Mouse (Mus musculus) kidney, embryonic 14.5 days (tissue): Measurements from ENCODE around the gene Efna2. TPM values are rescaled to one million over a fixed set of nuclear protein-coding genes. Genes with fewer than 3 reads are reported as not detected.
A peak's percentile ranks its signal among the peaks of the same experiment; 100 is the strongest.

Source experiments
- ATAC-seq: fragments of 200-750 bp; cut with Nextera tagmentation; 2 replicates; pipeline ENCODE4 v1.8.0; 2017; ENCODE audit warnings: moderate number of reproducible peaks, mild to moderate bottlenecking, moderate TSS enrichment, moderate library complexity; ENCODE audit not compliant: low FRiP score, low TSS enrichment
- H3K27ac ChIP-seq: fragments of 300-500 bp; sonication (generic); 2 replicates; pipeline ENCODE4 v1.5.1; 2014; ENCODE audit warnings: low read depth, mild to moderate bottlenecking, low read length, moderate library complexity, mixed read lengths
- H3K27me3 ChIP-seq: fragments of 300-500 bp; sonication (generic); 2 replicates; pipeline ENCODE4 v1.6.1; 2014; ENCODE audit warnings: mild to moderate bottlenecking, low read length; ENCODE audit not compliant: control insufficient read depth, insufficient read depth
- H3K36me3 ChIP-seq: fragments of 300-500 bp; sonication (generic); 2 replicates; pipeline ENCODE4 v1.6.1; 2014; ENCODE audit warnings: low read length, mixed read lengths; ENCODE audit not compliant: control insufficient read depth, insufficient read depth
- H3K4me1 ChIP-seq: fragments of 300-500 bp; sonication (generic); 2 replicates; pipeline ENCODE4 v1.6.1; 2014; ENCODE audit warnings: low read length, mixed read lengths; ENCODE audit not compliant: control insufficient read depth, insufficient read depth
- H3K4me2 ChIP-seq: fragments of 300-500 bp; sonication (generic); replicated peaks from 2 replicates; pipeline ENCODE4 v1.6.1; 2014; ENCODE audit warnings: low read depth, mild to moderate bottlenecking, low read length
- H3K4me3 ChIP-seq: fragments of 300-500 bp; sonication (generic); 2 replicates; pipeline ENCODE4 v1.5.1; 2014; ENCODE audit warnings: mild to moderate bottlenecking, low read length
- H3K9ac ChIP-seq: fragments of 300-500 bp; sonication (generic); 2 replicates; pipeline ENCODE4 v1.6.1; 2014; ENCODE audit warnings: low read depth, mild to moderate bottlenecking, low read length, moderate library complexity
- H3K9me3 ChIP-seq: fragments of 300-500 bp; sonication (generic); 2 replicates; pipeline ENCODE4 v1.6.1; 2016; ENCODE audit warnings: low read length; ENCODE audit not compliant: control insufficient read depth
- WGBS: fragments of 180-500 bp; shearing (Covaris S2); extraction: QIAGEN DNeasy Blood & Tissue Kit; methylation state at CpG from one replicate; pipeline ENCODE4 v1.1.7; 2014; 5-methylcytosine and 5-hydroxymethylcytosine counted together
- polyA plus RNA-seq: library from polyadenylated mRNA; unstranded; fragments of >200 nt; fragmentation: Nextera tagmentation; extraction: Ambion mirVana; gene quantifications from 2 replicates; pipeline ENCODE4 v1.2.1, GENCODE M21; 2014

Gene Efna2
- polyA plus RNA-seq, 1 experiment from 2014 or later, result 17.3 TPM

DNA sequence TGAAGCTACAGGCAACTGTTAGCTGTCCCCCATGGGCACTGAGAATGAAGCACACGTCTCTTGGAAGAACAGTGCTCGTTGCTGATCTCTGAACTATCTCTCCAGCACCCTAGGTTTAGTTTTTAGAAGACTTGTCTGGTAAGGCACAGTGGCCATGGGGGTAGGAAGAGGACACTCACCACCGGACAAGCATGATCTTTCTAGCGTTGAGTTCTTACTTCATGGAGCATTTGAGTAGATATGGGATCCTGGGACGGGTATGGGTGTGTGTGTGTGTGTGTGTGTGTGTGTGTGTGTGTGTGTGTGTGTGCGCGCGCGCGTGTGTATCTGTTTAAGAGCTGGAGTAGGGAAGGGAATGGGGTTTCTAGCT, 38.6 kb upstream of the Efna2 start, which contains the start of gene Cbarp:
Cbarp (minus strand) TSS at position 170 of the 370 bp plus-strand sequence.
- Histone ChIP-seq H3K27me3 (peaks cover 23% of the 10 kb centered on the region), H3K9me3 (no peaks in the 10 kb centered on the region), H3K9ac (peak within 1 kb of the TSS; percentile 5; the same call in 1 of the 2 replicates), H3K27ac (peak within 1 kb of the TSS; percentile 72), H3K4me1 (peaks cover 37% of the 10 kb centered on the region), H3K36me3 (peaks cover 23% of the 10 kb centered on the region), H3K4me2 (peak within 1 kb of the TSS; percentile 92), H3K4me3 (peak within 1 kb of the TSS; percentile 81)
- ATAC-seq, result no peak
- 79% methylated on average over 10 of the region's 10 CpGs for WGBS

DNA sequence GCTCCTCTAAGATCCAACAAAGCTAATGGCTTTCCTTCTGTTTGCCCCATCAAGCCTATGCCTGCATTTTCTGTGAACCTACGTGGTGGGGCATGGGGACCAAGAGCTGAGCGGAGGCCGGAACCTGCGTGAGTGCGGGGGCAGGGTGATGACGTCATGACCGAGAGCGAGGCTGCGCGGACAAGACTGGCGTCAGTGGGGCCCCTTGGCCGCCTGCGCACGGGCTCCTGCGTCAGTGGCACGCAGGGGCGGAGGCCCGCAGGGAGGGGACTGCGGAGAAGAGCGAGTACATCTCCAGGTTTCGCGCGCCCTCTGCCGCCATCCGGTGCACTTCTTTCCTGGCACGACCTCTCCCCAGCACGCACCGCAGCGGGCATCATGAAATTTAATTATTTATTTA, 38.0 kb upstream of the Efna2 start:
- peak overlapping the region; percentile 92 for H3K4me2 ChIP-seq
- ATAC-seq, result peak; percentile 45
- peaks cover 43% of the 10 kb centered on the region for H3K4me1 ChIP-seq
- peak overlapping the region; percentile 72 for H3K27ac ChIP-seq
- no peaks in the 10 kb centered on the region for H3K9me3 ChIP-seq
- peak overlapping the region; percentile 5; the same call in 1 of the 2 replicates for H3K9ac ChIP-seq
- H3K36me3 ChIP-seq, result peaks cover 29% of the 10 kb centered on the region
- peaks cover 19% of the 10 kb centered on the region for H3K27me3 ChIP-seq
- 0% methylated on average over 29 of the region's 29 CpGs for WGBS
- H3K4me3 ChIP-seq, result peak overlapping the region; percentile 81

DNA sequence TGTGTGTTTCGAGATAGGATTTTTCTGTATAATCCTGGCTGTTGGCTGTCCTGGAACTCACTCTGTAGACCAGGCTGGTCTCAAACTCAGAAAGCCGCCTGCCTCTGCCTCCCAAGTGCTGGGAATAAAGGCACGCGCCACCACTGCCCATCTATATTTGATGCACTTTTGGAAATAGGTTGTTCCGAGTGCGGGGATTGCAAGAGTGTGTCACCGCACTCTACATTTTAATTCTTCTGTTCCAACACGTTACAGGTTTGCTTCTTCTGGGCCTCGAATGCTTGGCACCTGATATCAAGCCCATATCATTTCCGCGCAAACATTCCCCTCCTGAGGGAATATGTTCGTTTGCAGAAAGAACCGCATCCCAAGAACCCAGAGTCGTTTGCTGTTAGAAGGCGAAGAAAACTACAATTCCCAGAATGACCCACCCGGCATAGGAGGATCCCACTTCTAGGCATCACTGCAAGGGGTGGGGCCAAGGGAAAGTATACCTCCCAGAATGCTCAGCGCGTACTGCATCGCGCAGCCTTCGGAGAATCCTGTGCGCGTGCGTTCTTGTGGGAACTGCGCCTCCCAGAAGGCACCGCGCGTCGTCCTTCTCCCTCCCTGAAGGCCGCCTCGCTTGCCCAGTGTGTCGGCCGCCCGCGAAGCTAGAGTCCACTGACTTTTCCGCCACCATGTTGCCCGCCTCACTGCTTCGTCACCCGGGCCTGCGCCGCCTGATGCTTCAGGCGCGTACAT, 37.3 kb upstream of the Efna2 start:
- Histone ChIP-seq H3K9ac (peak overlapping the region; percentile 90), H3K4me2 (peak overlapping the region; percentile 92), H3K27me3 (peaks cover 11% of the 10 kb centered on the region), H3K4me3 (peak overlapping the region; percentile 81), H3K9me3 (no peaks in the 10 kb centered on the region), H3K27ac (peak overlapping the region; percentile 74), H3K4me1 (peaks cover 44% of the 10 kb centered on the region), H3K36me3 (peaks cover 33% of the 10 kb centered on the region)
- ATAC-seq, result peak; percentile 84
- WGBS, result 1% methylated on average over 43 of the region's 43 CpGs

DNA sequence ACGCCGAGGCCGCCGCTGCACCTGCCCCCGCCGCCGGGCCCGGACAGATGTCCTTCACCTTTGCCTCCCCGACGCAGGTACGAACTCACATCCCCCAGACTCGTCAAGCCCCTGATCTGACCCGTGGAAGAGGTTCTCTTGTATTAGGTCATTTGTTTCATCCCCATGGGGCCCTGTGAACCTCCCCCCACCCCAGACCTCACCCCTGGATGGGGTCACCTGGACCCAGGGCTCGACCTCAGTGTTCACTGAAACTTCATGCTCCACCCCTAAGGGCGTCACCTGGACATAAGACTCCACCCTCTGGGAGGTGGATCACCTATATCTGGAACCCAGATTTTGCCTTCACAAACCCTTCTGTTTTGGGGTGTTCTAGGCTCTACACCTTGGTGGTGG, 36.8 kb upstream of the Efna2 start:
- 0% methylated on average over 15 of the region's 15 CpGs for WGBS
- H3K9me3 ChIP-seq, result no peaks in the 10 kb centered on the region
- H3K4me3 ChIP-seq, result peak overlapping the region; percentile 81
- H3K4me1 ChIP-seq, result peaks cover 43% of the 10 kb centered on the region
- H3K36me3 ChIP-seq, result peaks cover 33% of the 10 kb centered on the region
- peak; percentile 16 for ATAC-seq
- H3K27ac ChIP-seq, result peak overlapping the region; percentile 74
- H3K4me2 ChIP-seq, result peak overlapping the region; percentile 92
- 0 out of 2 replicates have a peak, but pooled peaks cover 6% of the 10 kb centered on the region for H3K27me3 ChIP-seq
- H3K9ac ChIP-seq, result peak overlapping the region; percentile 90

DNA sequence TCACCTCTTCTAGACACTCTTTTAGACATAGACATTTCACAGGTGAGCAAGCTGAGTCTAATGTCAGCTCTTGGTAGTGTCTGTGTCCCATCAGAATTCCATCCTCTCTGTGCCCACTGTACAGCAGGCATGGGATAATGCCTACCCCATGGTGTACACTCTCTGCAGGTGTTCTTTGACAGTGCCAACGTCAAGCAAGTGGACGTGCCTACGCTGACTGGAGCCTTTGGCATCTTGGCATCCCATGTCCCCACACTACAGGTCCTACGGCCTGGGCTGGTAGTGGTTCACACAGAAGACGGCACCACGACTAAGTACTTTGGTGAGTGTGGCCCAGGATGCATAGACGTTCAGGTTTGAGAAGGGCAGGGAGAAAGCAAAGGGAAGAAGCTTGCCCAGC, 35.6 kb upstream of the Efna2 start:
- Histone ChIP-seq H3K4me2 (no peak overlapping the region), H3K4me3 (no peak overlapping the region), H3K9me3 (no peaks in the 10 kb centered on the region), H3K27me3 (no peaks in the 10 kb centered on the region), H3K27ac (no peak overlapping the region), H3K36me3 (peaks cover 33% of the 10 kb centered on the region), H3K4me1 (peaks cover 36% of the 10 kb centered on the region), H3K9ac (no peak overlapping the region)
- whole genome bisulfite sequencing, result 94% methylated on average over 7 of the region's 7 CpGs
- no peak for ATAC-seq

DNA sequence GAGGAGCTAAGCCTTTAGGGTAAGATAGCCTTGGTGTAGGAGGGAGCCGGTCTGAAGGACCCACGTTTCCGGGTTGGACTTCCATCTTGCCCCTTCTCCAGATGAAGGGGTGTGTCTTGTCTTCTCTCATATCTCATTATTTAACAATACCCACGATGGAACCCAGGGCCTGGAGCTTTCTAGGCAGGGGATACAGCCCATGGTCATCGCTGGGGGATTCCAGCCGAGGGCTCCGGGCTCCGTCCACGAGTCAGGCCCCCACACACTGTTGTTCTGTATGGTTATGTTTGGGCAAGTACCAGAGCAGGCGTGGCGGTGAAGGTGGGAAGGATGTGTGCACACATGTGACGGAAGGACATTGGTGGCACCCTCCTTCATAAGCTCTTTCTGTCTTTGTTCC, 35.1 kb upstream of the Efna2 start:
- 93% methylated on average over 12 of the region's 12 CpGs for WGBS
- H3K4me2 ChIP-seq, result no peak overlapping the region
- H3K36me3 ChIP-seq, result peaks cover 33% of the 10 kb centered on the region
- peaks cover 34% of the 10 kb centered on the region for H3K4me1 ChIP-seq
- no peak overlapping the region for H3K27ac ChIP-seq
- no peak for ATAC-seq
- H3K9ac ChIP-seq, result no peak overlapping the region
- H3K9me3 ChIP-seq, result no peaks in the 10 kb centered on the region
- no peaks in the 10 kb centered on the region for H3K27me3 ChIP-seq
- H3K4me3 ChIP-seq, result no peak overlapping the region

DNA sequence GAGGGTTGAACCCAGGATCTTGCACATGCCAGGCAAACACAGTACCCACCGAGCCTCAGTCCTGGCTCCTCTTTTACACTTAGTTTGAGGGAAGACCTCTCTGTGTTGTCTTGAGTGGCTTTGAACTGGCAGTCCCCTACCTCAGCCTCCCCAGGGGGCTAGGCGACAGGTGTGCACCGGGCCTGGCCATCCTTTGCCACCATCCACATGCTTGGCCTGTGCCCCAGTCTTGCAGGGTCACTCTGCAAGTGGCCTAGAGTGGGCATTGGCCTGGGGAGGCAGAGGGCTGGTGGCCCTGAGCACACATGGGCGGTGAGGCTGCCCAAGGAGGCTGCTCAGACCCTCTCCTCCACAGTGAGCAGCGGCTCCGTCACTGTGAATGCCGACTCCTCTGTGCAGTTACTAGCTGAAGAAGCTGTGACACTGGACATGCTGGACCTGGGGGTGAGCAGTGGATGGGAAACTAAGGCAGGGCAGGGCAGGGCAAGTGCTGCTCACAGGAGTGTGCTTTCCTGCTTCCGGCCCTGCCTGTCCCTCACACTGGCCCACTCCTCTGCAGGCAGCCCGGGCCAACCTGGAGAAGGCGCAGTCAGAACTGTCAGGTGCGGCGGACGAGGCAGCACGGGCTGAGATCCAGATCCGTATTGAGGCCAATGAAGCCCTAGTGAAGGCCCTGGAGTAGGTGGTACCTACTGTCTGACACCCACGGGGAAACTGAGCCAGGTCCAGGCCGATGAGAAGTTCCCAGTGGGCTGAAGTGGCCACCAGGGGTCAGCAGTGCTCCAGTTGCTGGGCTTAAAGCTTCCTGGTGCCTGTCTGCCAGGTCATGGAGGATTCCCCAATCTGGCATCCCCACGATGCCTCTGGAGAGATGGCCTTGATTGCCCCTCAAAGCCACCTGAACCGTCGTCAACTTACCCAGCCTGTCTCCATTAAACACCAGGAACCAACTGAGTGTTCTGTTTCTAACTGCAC, 34.1 kb upstream of the Efna2 start:
- peaks cover 33% of the 10 kb centered on the region for H3K36me3 ChIP-seq
- 77% methylated on average over 20 of the region's 20 CpGs for WGBS
- peak overlapping the region; percentile 7; the same call in 1 of the 2 replicates for H3K27ac ChIP-seq
- no peak for ATAC-seq
- no peak overlapping the region for H3K4me2 ChIP-seq
- H3K9ac ChIP-seq, result no peak overlapping the region
- no peak overlapping the region for H3K4me3 ChIP-seq
- H3K27me3 ChIP-seq, result no peaks in the 10 kb centered on the region
- peaks cover 31% of the 10 kb centered on the region for H3K4me1 ChIP-seq
- no peaks in the 10 kb centered on the region for H3K9me3 ChIP-seq

DNA sequence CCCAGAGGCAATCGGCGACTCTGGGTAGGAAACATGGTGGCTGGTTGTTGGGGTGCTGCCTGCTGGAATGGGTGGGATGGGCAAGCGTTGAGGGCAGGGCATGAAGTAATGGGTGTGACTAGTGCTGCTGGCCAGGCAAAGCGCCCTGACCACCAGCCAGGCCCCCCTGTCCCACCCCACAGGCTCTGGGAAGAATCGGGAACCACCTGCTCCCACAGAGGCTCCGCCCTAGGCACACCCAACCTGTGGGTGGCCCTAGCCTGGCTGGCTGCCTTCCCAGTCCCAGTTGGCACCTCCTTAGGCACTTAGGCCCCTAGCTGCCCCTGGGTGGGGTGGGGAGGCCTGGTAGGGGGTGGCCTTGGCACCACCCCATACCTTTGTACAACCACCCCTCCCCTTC, 33.4 kb upstream of the Efna2 start:
- Histone ChIP-seq H3K4me2 (no peak overlapping the region), H3K27me3 (no peaks in the 10 kb centered on the region), H3K36me3 (peaks cover 33% of the 10 kb centered on the region), H3K9me3 (no peaks in the 10 kb centered on the region), H3K27ac (peak overlapping the region; percentile 7; the same call in 1 of the 2 replicates), H3K9ac (no peak overlapping the region), H3K4me3 (no peak overlapping the region), H3K4me1 (peaks cover 30% of the 10 kb centered on the region)
- WGBS, result 85% methylated on average over 6 of the region's 6 CpGs
- no peak for ATAC-seq
